Mouse (Mus musculus) cerebellum, adult 11-12 months (tissue): ENCODE measurements around the gene Trappc10.
A peak's percentile ranks its signal among the peaks of the same experiment; 100 is the strongest.

Source experiments
- DNase-seq: peaks from one replicate; pipeline ENCODE4 v3.0.0; 2022

The Trappc10 gene

GRCm38 (mm10) chr10:78255646-78256059, 11.2 kb upstream of the Trappc10 start:
- no peak for DNase-seq

- DNase-seq, result no peak
These were observed 2.8 kb upstream of the Trappc10 start for GRCm38 (mm10) chr10:78247206-78247605.

GRCm38 (mm10) chr10:78246725-78247124, 2.3 kb upstream of the Trappc10 start:
- DNase-seq, result no peak

GRCm38 (mm10) chr10:78245225-78245547, 745 bp upstream of the Trappc10 start:
- DNase-seq, result no peak

GRCm38 (mm10) chr10:78244058-78244437, 393 bp downstream of the Trappc10 start:
- DNase-seq, result peak; percentile 63

GRCm38 (mm10) chr10:78238926-78239325, 5.5 kb downstream of the Trappc10 start:
- DNase-seq, result no peak

- DNase-seq, result no peak
These were observed 6.1 kb downstream of the Trappc10 start for GRCm38 (mm10) chr10:78238297-78238696.

GRCm38 (mm10) chr10:78237809-78238208, 6.6 kb downstream of the Trappc10 start:
- DNase-seq, result no peak

- no peak for DNase-seq
These were observed 7.4 kb downstream of the Trappc10 start for GRCm38 (mm10) chr10:78236885-78237629.

- DNase-seq, result no peak
These were observed 10.7 kb downstream of the Trappc10 start for GRCm38 (mm10) chr10:78233756-78234155.

GRCm38 (mm10) chr10:78233161-78233560, 11.3 kb downstream of the Trappc10 start:
- DNase-seq, result no peak

GRCm38 (mm10) chr10:78232301-78232980, 12.0 kb downstream of the Trappc10 start:
- DNase-seq, result no peak

GRCm38 (mm10) chr10:78228560-78228928, 15.9 kb downstream of the Trappc10 start:
- DNase-seq, result no peak

GRCm38 (mm10) chr10:78227875-78228559, 16.4 kb downstream of the Trappc10 start:
- DNase-seq, result no peak

- DNase-seq, result no peak
These were observed 20.3 kb downstream of the Trappc10 start for GRCm38 (mm10) chr10:78224136-78224535.

- no peak for DNase-seq
These were observed 21.5 kb downstream of the Trappc10 start for GRCm38 (mm10) chr10:78222908-78223307.

GRCm38 (mm10) chr10:78221315-78221714, 23.1 kb downstream of the Trappc10 start:
- no peak for DNase-seq

GRCm38 (mm10) chr10:78219528-78219927, 24.9 kb downstream of the Trappc10 start:
- DNase-seq, result no peak

GRCm38 (mm10) chr10:78218576-78218975, 25.9 kb downstream of the Trappc10 start:
- DNase-seq, result no peak

- DNase-seq, result no peak
These were observed 27.9 kb downstream of the Trappc10 start for GRCm38 (mm10) chr10:78216376-78217083.

- no peak for DNase-seq
These were observed 30.1 kb downstream of the Trappc10 start for GRCm38 (mm10) chr10:78214371-78214770.

GRCm38 (mm10) chr10:78211311-78211710, 33.1 kb downstream of the Trappc10 start:
- no peak for DNase-seq

- DNase-seq, result no peak
These were observed 43.3 kb downstream of the Trappc10 start for GRCm38 (mm10) chr10:78201182-78201581.
